Mouse (Mus musculus): ENCODE data around the gene Arhgap10.

DNA sequence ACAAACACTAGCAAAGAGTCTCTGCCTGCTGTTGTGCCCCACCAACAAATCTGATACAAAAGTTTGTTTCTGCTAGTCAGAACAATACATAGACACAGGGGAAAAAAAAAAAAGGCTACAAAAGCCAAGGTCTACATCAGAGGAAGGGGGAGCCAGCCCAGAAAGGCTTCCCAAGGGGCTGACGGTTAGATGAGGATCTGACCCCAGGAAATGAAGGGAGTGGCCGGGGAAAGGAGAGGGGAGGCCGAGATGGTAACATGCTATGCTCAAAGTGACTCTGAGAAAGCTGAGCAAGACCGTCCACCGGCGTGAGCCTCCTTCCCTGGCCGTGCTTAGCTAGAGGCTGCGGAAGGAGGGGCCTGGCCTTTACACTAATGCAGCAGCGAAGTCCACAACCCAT, 76.8 kb downstream of the Arhgap10 start:
- no peak for TF ChIP-seq CTCF (IDR thresholded peaks at IDR 0.05; ENCODE audit: low read depth)
- no peak for TF ChIP-seq EP300 (IDR thresholded peaks at IDR 0.05; ENCODE audit: low read depth)

All from heart, postnatal 0 days (tissue).